Mouse (Mus musculus): Measurements from ENCODE around the gene Dpagt1. TPM values are rescaled to one million over a fixed set of nuclear protein-coding genes. Genes with fewer than 3 reads are reported as not detected.
"Not testable (repeated sequence)": the region's sequence is repeated elsewhere in the genome, so short reads cannot be mapped to it uniquely, and the experiment has no call there.

Dpagt1 gene
- polyA plus RNA-seq, 1 experiment: 24.0 TPM

DNA sequence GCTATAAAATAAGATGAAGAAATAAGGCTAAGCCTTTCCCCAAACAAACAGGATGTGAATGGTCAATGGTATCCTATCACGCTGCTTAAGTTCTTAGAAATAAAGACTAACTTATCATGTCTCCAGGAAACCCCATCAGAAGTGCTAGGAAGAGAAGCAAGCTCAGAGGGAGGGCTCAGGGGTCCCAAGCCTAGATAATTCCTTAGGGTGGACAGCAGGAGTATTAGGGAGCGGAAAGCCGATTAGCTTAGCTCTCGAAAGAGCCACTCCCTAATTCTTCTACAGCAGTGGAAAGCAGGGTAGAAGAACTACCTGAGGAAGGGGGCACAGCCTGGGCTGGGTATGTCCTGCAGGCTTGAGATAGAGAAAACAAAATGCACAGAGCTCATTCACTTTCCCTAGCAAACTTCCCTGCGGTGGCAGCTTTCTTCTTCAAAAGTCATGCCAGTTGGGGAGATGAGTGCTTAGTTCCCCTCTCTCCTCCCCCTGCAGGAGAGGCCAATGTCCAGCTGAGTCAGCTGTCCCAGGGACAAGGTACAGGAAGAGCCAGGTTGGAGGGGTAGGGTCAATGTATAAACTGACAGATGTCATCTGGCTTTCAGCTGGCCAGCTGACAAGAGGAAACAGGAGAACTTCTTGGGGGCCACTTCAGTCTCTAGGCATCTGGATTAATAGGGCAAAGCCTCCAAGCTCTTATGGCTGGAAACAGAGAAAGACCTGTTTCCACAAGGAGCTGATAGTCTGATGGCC is 7.6 kb upstream of the Dpagt1 start:
- 82% methylated on average over 5 of the region's 5 CpGs for WGBS
- Histone ChIP-seq H3K4me1 (ENCODE audit: control insufficient read depth, insufficient read depth, insufficient read length) (peaks cover 8% of the 10 kb centered on the region), H3K27ac (ENCODE audit: insufficient read depth, low read length) (no peak overlapping the region), H3K27me3 (ENCODE audit: control insufficient read depth, insufficient read depth, low read length) (no peaks in the 10 kb centered on the region), H3K36me3 (ENCODE audit: control insufficient read depth, insufficient read depth, low read length) (peaks cover 20% of the 10 kb centered on the region), H3K4me3 (ENCODE audit: extremely low read depth, insufficient read depth, insufficient read length) (0 out of 2 replicates have a peak overlapping the region, but pooled peaks have one; percentile 1)
- TF ChIP-seq CTCF (IDR thresholded peaks at IDR 0.05; ENCODE audit: extremely low read depth, insufficient read depth, insufficient read length, insufficient replicate concordance) (no peak), POLR2A (IDR thresholded peaks at IDR 0.05; ENCODE audit: low read depth, low read length) (no peak)
- no peak for DNase-seq (ENCODE audit: low read depth in 1 of 2, low spot score in 2 of 2)

DNA sequence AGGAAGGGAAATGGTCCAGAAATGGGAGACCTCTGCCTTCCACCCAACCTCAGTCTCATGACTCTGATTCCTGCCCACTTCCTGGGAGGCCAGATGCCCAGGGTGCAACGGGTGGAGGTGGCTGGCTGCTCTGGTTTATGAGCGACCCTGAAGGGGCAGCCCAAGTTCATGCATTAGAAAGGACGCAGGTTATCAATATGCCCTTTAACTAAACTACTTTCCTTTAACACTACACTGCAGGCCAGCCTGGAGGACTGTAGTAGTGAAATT is 7.1 kb upstream of the Dpagt1 start:
- H3K27me3 ChIP-seq (ENCODE audit: control insufficient read depth, insufficient read depth, low read length): no peaks in the 10 kb centered on the region
- 22% methylated on average over 3 of the region's 3 CpGs for WGBS
- H3K27ac ChIP-seq (ENCODE audit: insufficient read depth, low read length): no peak overlapping the region
- 0 out of 2 replicates have a peak overlapping the region, but pooled peaks have one; percentile 89 for H3K4me3 ChIP-seq (ENCODE audit: extremely low read depth, insufficient read depth, insufficient read length)
- no peak for DNase-seq (ENCODE audit: low read depth in 1 of 2, low spot score in 2 of 2)
- H3K36me3 ChIP-seq (ENCODE audit: control insufficient read depth, insufficient read depth, low read length): peaks cover 17% of the 10 kb centered on the region
- TF ChIP-seq POLR2A (IDR thresholded peaks at IDR 0.05; ENCODE audit: low read depth, low read length): no peak
- TF ChIP-seq CTCF (IDR thresholded peaks at IDR 0.05; ENCODE audit: extremely low read depth, insufficient read depth, insufficient read length, insufficient replicate concordance): no peak
- H3K4me1 ChIP-seq (ENCODE audit: control insufficient read depth, insufficient read depth, insufficient read length): peaks cover 8% of the 10 kb centered on the region

DNA sequence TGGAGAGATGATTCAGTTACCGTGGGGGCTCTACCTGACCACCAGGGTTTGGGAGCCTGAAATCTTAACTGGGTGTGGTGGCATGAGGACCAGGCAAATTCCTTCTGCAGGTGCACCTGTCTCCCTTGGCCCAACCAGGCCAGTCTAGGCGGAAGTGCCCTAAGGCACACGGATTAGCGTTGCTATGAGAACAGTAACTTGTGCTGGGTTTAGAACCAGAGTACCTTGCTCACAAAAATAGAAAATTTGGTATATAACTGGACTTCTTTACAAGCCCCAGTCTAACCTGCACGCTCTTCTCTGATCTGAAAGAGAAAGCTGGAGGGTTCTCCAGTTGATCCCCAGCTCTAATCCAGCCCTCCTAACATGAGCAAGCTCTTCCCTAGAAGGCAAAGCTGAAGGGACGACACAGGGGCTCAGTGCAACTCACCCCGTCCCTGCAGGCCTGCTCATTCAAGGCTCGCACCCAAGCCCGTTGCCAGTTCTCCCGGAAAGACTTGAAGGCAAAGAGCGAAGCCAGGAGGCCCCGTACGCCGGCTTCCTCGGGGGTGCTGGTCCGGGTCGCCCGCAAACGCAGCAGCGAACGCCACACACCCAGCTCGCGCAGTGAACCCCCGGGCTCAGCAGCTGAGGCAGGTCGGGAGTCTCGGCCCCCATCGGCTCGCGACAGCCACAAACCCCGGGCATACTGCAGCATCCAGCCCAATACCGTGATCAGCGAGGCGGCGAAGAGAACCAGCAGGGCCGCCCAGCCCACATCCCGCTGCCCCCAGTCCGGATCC is 6.5 kb upstream of the Dpagt1 start:
- Histone ChIP-seq H3K27me3 (ENCODE audit: control insufficient read depth, insufficient read depth, low read length) (no peaks in the 10 kb centered on the region), H3K36me3 (ENCODE audit: control insufficient read depth, insufficient read depth, low read length) (peaks cover 13% of the 10 kb centered on the region), H3K4me1 (ENCODE audit: control insufficient read depth, insufficient read depth, insufficient read length) (peaks cover 8% of the 10 kb centered on the region), H3K27ac (ENCODE audit: insufficient read depth, low read length) (peak overlapping the region; percentile 73), H3K4me3 (ENCODE audit: extremely low read depth, insufficient read depth, insufficient read length) (peak overlapping the region; percentile 89)
- TF ChIP-seq POLR2A (IDR thresholded peaks at IDR 0.05; ENCODE audit: low read depth, low read length) (no peak), CTCF (IDR thresholded peaks at IDR 0.05; ENCODE audit: extremely low read depth, insufficient read depth, insufficient read length, insufficient replicate concordance) (no peak)
- WGBS: 3% methylated on average over 37 of the region's 37 CpGs
- no peak for DNase-seq (ENCODE audit: low read depth in 1 of 2, low spot score in 2 of 2)

DNA sequence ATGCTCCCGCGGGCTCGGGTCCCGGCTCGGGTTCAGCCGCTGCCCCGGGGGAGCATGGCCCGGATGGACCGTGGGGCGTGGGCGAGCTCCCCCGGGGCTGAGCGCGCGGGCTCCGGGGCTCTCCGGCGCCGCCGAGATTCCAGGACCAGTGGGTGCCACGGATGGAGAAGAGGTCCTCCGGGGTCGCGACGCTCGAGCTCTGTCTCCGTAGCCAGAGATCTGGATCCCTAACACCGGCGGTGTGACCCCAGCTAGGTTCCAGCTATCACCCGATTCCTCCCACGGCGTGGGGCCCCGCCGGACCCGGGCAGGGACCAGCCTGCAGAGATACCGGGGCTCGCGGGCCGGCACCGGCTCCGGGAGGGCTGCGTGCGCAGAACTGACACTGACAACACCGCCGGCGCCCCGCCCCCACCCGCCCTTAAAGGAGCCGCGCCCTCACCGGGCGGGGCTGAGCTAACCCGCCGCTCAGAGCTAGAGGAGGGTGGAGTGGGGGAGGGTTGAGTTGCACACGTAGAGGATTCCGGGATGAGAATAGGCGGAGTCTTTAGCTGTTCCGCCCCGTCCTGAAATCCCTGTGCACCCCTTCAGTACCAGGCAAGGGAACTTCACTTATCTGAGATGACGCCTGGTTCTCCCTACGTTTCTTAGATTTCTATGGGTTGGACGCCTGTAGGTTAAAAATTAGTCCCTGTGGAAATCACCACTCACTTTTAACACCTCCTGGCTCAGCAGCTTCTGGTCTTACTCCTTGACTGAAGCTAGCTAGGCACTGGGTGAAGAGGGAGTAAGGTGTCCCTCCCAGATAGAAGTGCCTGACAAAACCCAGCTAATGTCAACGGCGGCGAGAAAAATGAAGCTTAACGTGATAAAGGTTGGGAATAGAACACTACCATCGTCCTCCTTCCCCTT is 5.7 kb upstream of the Dpagt1 start, which contains the start of gene C2cd2l:
Gene C2cd2l (minus strand): TSS at position 399 of the 912 bp plus-strand sequence.
- TF ChIP-seq POLR2A (IDR thresholded peaks at IDR 0.05; ENCODE audit: low read depth, low read length): peak; percentile 17; the same call in 1 of the 2 replicates
- no peak for TF ChIP-seq CTCF (IDR thresholded peaks at IDR 0.05; ENCODE audit: extremely low read depth, insufficient read depth, insufficient read length, insufficient replicate concordance)
- 1% methylated on average over 66 of the region's 67 CpGs for WGBS
- peak within 1 kb of the TSS; percentile 73 for H3K27ac ChIP-seq (ENCODE audit: insufficient read depth, low read length)

DNA sequence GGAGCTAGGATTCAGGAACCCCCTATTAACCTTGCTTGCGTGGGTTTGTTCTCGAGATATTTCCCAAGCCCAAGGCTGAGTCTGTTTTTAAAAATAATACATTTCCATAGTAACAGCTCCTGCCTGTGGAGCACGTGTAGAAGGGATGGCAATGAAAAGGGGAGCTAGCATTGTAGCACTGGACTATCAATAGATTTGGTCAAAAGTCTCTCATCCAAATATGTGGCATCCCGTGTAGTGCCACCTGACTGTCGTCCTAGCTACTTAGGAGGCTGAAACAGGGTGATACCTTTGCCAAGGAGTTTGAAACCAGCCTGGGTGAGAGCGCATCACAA is 5.1 kb upstream of the Dpagt1 start:
- Histone ChIP-seq H3K36me3 (ENCODE audit: control insufficient read depth, insufficient read depth, low read length) (peaks cover 6% of the 10 kb centered on the region), H3K27me3 (ENCODE audit: control insufficient read depth, insufficient read depth, low read length) (no peaks in the 10 kb centered on the region), H3K4me3 (ENCODE audit: extremely low read depth, insufficient read depth, insufficient read length) (peak overlapping the region; percentile 25; the same call in 1 of the 2 replicates), H3K27ac (ENCODE audit: insufficient read depth, low read length) (peak overlapping the region; percentile 1; the same call in 1 of the 2 replicates), H3K4me1 (ENCODE audit: control insufficient read depth, insufficient read depth, insufficient read length) (peaks cover 9% of the 10 kb centered on the region)
- no peak for DNase-seq (ENCODE audit: low read depth in 1 of 2, low spot score in 2 of 2)
- TF ChIP-seq POLR2A (IDR thresholded peaks at IDR 0.05; ENCODE audit: low read depth, low read length): no peak
- no peak for TF ChIP-seq CTCF (IDR thresholded peaks at IDR 0.05; ENCODE audit: extremely low read depth, insufficient read depth, insufficient read length, insufficient replicate concordance)
- 24% methylated on average over 6 of the region's 6 CpGs for WGBS

More for the DNA sequence above, 5.7 kb upstream of the Dpagt1 start, which contains the start of gene C2cd2l:
- DNase-seq (ENCODE audit: low read depth in 1 of 2, low spot score in 2 of 2): peak; percentile 66 to 81
- Histone ChIP-seq H3K36me3 (ENCODE audit: control insufficient read depth, insufficient read depth, low read length) (peaks cover 10% of the 10 kb centered on the region), H3K4me3 (ENCODE audit: extremely low read depth, insufficient read depth, insufficient read length) (peak within 1 kb of the TSS; percentile 89), H3K4me1 (ENCODE audit: control insufficient read depth, insufficient read depth, insufficient read length) (peaks cover 8% of the 10 kb centered on the region), H3K27me3 (ENCODE audit: control insufficient read depth, insufficient read depth, low read length) (no peaks in the 10 kb centered on the region)

DNA sequence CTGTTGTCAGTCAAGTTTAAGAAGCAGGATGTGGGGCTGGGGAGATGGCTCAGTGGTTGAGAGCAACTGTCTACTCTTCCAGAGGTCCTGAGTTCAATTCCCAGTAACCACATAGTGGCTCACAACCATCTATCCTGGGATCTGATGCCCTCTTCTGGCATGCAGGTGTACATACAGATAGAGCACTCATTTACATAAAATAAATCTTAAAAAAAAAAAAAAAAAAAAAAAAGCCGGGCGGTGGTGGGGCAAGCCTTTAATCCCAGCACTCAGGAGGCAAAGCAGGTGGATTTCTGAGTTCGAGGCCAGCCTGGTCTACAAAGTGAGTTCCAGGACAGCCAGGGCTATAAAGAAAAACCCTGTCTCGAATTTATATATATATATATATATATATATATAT is 2.2 kb upstream of the Dpagt1 start:
- H3K27ac ChIP-seq (ENCODE audit: insufficient read depth, low read length); H3K4me3 ChIP-seq (ENCODE audit: extremely low read depth, insufficient read depth, insufficient read length); H3K4me1 ChIP-seq (ENCODE audit: control insufficient read depth, insufficient read depth, insufficient read length); H3K36me3 ChIP-seq (ENCODE audit: control insufficient read depth, insufficient read depth, low read length); DNase-seq (ENCODE audit: low read depth in 1 of 2, low spot score in 2 of 2); H3K27me3 ChIP-seq (ENCODE audit: control insufficient read depth, insufficient read depth, low read length): not testable (repeated sequence)
- WGBS: 89% methylated on average over 4 of the region's 4 CpGs
